Mouse (Mus musculus) kidney, embryonic 16.5 days (tissue): ENCODE data around the gene Bbs5. TPM values are rescaled to one million over a fixed set of nuclear protein-coding genes. Genes with fewer than 3 reads are reported as not detected.

Source experiments
- polyA plus RNA-seq: library from polyadenylated mRNA; unstranded; fragments of >200 nt; fragmentation: Nextera tagmentation; extraction: Ambion mirVana; gene quantifications from 2 replicates; pipeline ENCODE4 v1.2.1, GENCODE M21; 2015

Bbs5 gene
- polyA plus RNA-seq, 1 experiment from 2014 or later: 16.1 TPM

Other genes starting within 250 kb of the Bbs5 start
- gene Lrp2, start 61.1 kb upstream of the Bbs5 start, polyA plus RNA-seq: 21.4 and 23.0 TPM in 2 replicates
- gene Klhl41, start 22.9 kb downstream of the Bbs5 start, polyA plus RNA-seq: 0.86 and 1.1 TPM in 2 replicates
- gene Fastkd1, start 66.3 kb downstream of the Bbs5 start, polyA plus RNA-seq: 12.4 and 14.1 TPM in 2 replicates
- gene Ppig, start 75.4 kb downstream of the Bbs5 start, polyA plus RNA-seq: 130 and 139 TPM in 2 replicates
- 1.4 and 3.3 TPM in 2 replicates for gene Ccdc173, start 142.4 kb downstream of the Bbs5 start, polyA plus RNA-seq
- 24.5 and 24.9 TPM in 2 replicates for gene Phospho2, start 142.5 kb downstream of the Bbs5 start, polyA plus RNA-seq
- gene Klhl23, start 174.8 kb downstream of the Bbs5 start, polyA plus RNA-seq: 29.9 and 31.5 TPM in 2 replicates
- gene Ssb, start 214.4 kb downstream of the Bbs5 start, polyA plus RNA-seq: 296 and 313 TPM in 2 replicates
- gene Mettl5, start 238.4 kb downstream of the Bbs5 start, polyA plus RNA-seq: 38.3 and 39.9 TPM in 2 replicates